Mouse (Mus musculus) hindbrain, postnatal 0 days (tissue): ENCODE results near the gene Relt. TPM values are rescaled to one million over a fixed set of nuclear protein-coding genes. Genes with fewer than 3 reads are reported as not detected.

Experiments used
- ATAC-seq: fragments of 200-750 bp; cut with Nextera tagmentation; 2 replicates; pipeline ENCODE4 v1.8.0; 2017; ENCODE audit warnings: mild to moderate bottlenecking, moderate TSS enrichment, moderate library complexity
- DNase-seq: peaks from one replicate; pipeline ENCODE4 v3.0.0-alpha.2; 2015; ENCODE audit warnings: low spot score
- H3K27ac ChIP-seq: fragments of 300-500 bp; sonication (generic); 2 replicates; pipeline ENCODE4 v1.5.1; 2014; ENCODE audit warnings: mild to moderate bottlenecking
- H3K27me3 ChIP-seq: fragments of 300-500 bp; sonication (generic); 2 replicates; pipeline ENCODE4 v1.6.1; 2014; ENCODE audit warnings: low read length, mixed read lengths; ENCODE audit not compliant: insufficient read depth
- H3K36me3 ChIP-seq: fragments of 300-500 bp; sonication (generic); 2 replicates; pipeline ENCODE4 v1.6.1; 2014; ENCODE audit warnings: low read length, mixed read lengths; ENCODE audit not compliant: insufficient read depth
- H3K4me1 ChIP-seq: fragments of 300-500 bp; sonication (generic); 2 replicates; pipeline ENCODE4 v1.6.1; 2014; ENCODE audit warnings: antibody characterized with exemption, low read length, mixed read lengths; ENCODE audit not compliant: insufficient read depth
- H3K4me2 ChIP-seq: fragments of 300-500 bp; sonication (generic); 2 replicates; pipeline ENCODE4 v1.6.1; 2014; ENCODE audit warnings: low read depth, mild to moderate bottlenecking, low read length, moderate library complexity, mixed read lengths
- H3K4me3 ChIP-seq: fragments of 300-500 bp; sonication (generic); 2 replicates; pipeline ENCODE4 v1.5.1; 2014; ENCODE audit warnings: low read length
- H3K9ac ChIP-seq: fragments of 300-500 bp; sonication (generic); replicated peaks from 2 replicates; pipeline ENCODE4 v1.6.1; 2014; ENCODE audit warnings: mild to moderate bottlenecking, low read length, moderate library complexity, mixed read lengths
- H3K9me3 ChIP-seq: fragments of 300-500 bp; sonication (generic); 2 replicates; pipeline ENCODE4 v1.6.1; 2016; ENCODE audit warnings: low read length, mixed read lengths
- CTCF ChIP-seq: IDR thresholded peaks from 2 replicates; pipeline ENCODE4 v1.5.1; 2016; ENCODE audit warnings: antibody characterized with exemption, control low read depth, low read depth
- WGBS: fragments of 180-500 bp; shearing (Covaris S2); extraction: QIAGEN DNeasy Blood & Tissue Kit; methylation state at CpG from one replicate; pipeline ENCODE4 v1.1.7; 2014; 5-methylcytosine and 5-hydroxymethylcytosine counted together
- polyA plus RNA-seq: library from polyadenylated mRNA; unstranded; fragments of >200 nt; fragmentation: Nextera tagmentation; extraction: Ambion mirVana; gene quantifications from 2 replicates; pipeline ENCODE4 v1.2.1, GENCODE M21; 2015
- total RNA-seq: library from RNA; depleted of rRNA; stranded (reverse); fragments of >200 nt; gene quantifications from 2 replicates; pipeline ENCODE4 v1.2.3, GENCODE M21; 2014

Relt gene
- total and polyA plus RNA-seq, 2 experiments from 2014 or later: 6.2 to 12.2 TPM

GRCm38 (mm10) chr7:100906029-100906789, 43.0 kb upstream of the Relt start:
- 82% methylated on average over 10 of the region's 10 CpGs for WGBS
- no peak for TF ChIP-seq CTCF
- peaks cover 2% of the 10 kb centered on the region; the same call in 1 of the 2 replicates for H3K4me1 ChIP-seq

GRCm38 (mm10) chr7:100905037-100905436, 41.8 kb upstream of the Relt start:
- H3K4me1 ChIP-seq: no peaks in the 10 kb centered on the region
- DNase-seq: no peak
- no peak overlapping the region for H3K4me2 ChIP-seq
- no peak for ATAC-seq
- no peaks in the 10 kb centered on the region for H3K27me3 ChIP-seq
- no peak overlapping the region for H3K4me3 ChIP-seq
- no peaks in the 10 kb centered on the region for H3K36me3 ChIP-seq
- H3K9ac ChIP-seq: no peak overlapping the region
- no peaks in the 10 kb centered on the region for H3K9me3 ChIP-seq
- no peak for TF ChIP-seq CTCF
- H3K27ac ChIP-seq: no peak overlapping the region
- WGBS: 86% methylated on average over 7 of the region's 7 CpGs

More at GRCm38 (mm10) chr7:100906029-100906789, 43.0 kb upstream of the Relt start:
- Histone ChIP-seq H3K4me2 (no peak overlapping the region), H3K4me3 (no peak overlapping the region), H3K9ac (no peak overlapping the region), H3K27ac (no peak overlapping the region), H3K36me3 (no peaks in the 10 kb centered on the region), H3K27me3 (no peaks in the 10 kb centered on the region), H3K9me3 (no peaks in the 10 kb centered on the region)
- no peak for DNase-seq
- ATAC-seq: no peak

GRCm38 (mm10) chr7:100904612-100905011, 41.4 kb upstream of the Relt start:
- H3K27me3 ChIP-seq: no peaks in the 10 kb centered on the region
- H3K4me3 ChIP-seq: no peak overlapping the region
- H3K9me3 ChIP-seq: no peaks in the 10 kb centered on the region
- H3K4me1 ChIP-seq: no peaks in the 10 kb centered on the region
- WGBS: 91% methylated on average over 5 of the region's 5 CpGs
- DNase-seq (no peak), ATAC-seq (no peak)
- no peak overlapping the region for H3K4me2 ChIP-seq
- H3K36me3 ChIP-seq: no peaks in the 10 kb centered on the region
- TF ChIP-seq CTCF: no peak
- H3K27ac ChIP-seq: no peak overlapping the region
- no peak overlapping the region for H3K9ac ChIP-seq

- no peaks in the 10 kb centered on the region for H3K27me3 ChIP-seq
- DNase-seq (peak; percentile 46), ATAC-seq (peak; percentile 21; the same call in 1 of the 2 replicates)
- 86% methylated on average over 9 of the region's 9 CpGs for WGBS
- peak; percentile 70 for TF ChIP-seq CTCF
- no peak overlapping the region for H3K9ac ChIP-seq
- H3K9me3 ChIP-seq: no peaks in the 10 kb centered on the region
- no peak overlapping the region for H3K27ac ChIP-seq
- H3K4me1 ChIP-seq: no peaks in the 10 kb centered on the region
- H3K36me3 ChIP-seq: no peaks in the 10 kb centered on the region
- H3K4me3 ChIP-seq: no peak overlapping the region
- no peak overlapping the region for H3K4me2 ChIP-seq
Observed at GRCm38 (mm10) chr7:100902451-100903137, 39.3 kb upstream of the Relt start.

GRCm38 (mm10) chr7:100897828-100898227, 34.6 kb upstream of the Relt start:
- WGBS: 72% methylated on average over 5 of the region's 5 CpGs
- TF ChIP-seq CTCF: no peak
- peaks cover 15% of the 10 kb centered on the region; the same call in 1 of the 2 replicates for H3K4me1 ChIP-seq
- no peak overlapping the region for H3K9ac ChIP-seq
- H3K27ac ChIP-seq: no peak overlapping the region
- H3K4me3 ChIP-seq: no peak overlapping the region
- ATAC-seq: no peak
- no peak for DNase-seq
- no peak overlapping the region for H3K4me2 ChIP-seq
- H3K9me3 ChIP-seq: no peaks in the 10 kb centered on the region
- H3K27me3 ChIP-seq: no peaks in the 10 kb centered on the region
- no peaks in the 10 kb centered on the region for H3K36me3 ChIP-seq

- H3K4me2 ChIP-seq: peak overlapping the region; percentile 78
- peak overlapping the region; percentile 75 for H3K9ac ChIP-seq
- no peaks in the 10 kb centered on the region for H3K9me3 ChIP-seq
- no peaks in the 10 kb centered on the region for H3K27me3 ChIP-seq
- DNase-seq (no peak), ATAC-seq (peak; percentile 12)
- H3K36me3 ChIP-seq: no peaks in the 10 kb centered on the region
- TF ChIP-seq CTCF: no peak
- WGBS: 3% methylated on average over 12 of the region's 12 CpGs
- H3K4me3 ChIP-seq: peak overlapping the region; percentile 47
- H3K27ac ChIP-seq: peak overlapping the region; percentile 69
- peaks cover 18% of the 10 kb centered on the region; the same call in 1 of the 2 replicates for H3K4me1 ChIP-seq
Observed at GRCm38 (mm10) chr7:100894833-100895226, 31.6 kb upstream of the Relt start.
